Mouse (Mus musculus) megakaryocyte, embryonic 14.5 days (primary cell): ENCODE measurements around the gene Osbpl6.

Source experiments
- FLI1 ChIP-seq: IDR thresholded peaks from 2 replicates; pipeline ENCODE4 v1.6.1; 2012; ENCODE audit warnings: low read length, inconsistent platforms, mixed read lengths
- GATA1 ChIP-seq: IDR thresholded peaks from 3 replicates; pipeline ENCODE4 v1.6.1; 2012; ENCODE audit warnings: mixed read lengths, low read length, inconsistent platforms, borderline replicate concordance

DNA sequence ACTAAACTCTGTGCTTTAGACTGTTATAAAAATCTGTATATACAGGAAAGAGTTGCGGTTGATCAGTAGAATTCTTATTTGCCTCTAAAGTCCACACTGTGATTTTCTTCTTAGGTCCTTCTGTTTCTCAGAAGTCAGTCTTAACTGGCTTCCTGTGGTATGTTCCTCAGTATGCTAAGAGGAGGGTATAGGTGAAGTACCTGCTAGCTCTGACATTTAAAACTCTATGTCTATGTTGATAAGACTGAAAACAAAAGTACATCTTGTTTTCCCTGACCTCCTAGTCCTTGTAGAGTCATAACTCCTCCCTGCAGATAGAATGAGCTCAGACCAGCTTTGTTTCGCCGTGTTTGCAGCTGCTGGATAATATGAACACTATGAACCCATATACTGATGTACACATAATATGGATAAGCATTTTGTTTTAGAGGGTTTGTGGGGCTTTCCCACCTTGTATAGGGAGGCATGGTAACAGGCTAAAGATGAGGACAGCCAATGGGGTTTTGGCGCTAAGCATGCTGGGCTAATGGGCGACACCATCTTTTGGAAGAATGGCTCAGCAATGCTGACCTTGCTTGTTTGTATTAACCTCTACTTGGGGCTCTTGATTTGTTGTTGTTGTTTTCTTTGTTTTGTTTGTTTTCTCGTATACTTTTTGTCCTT lies 31.6 kb upstream of the Osbpl6 start:
- TF ChIP-seq GATA1 (no peak), FLI1 (no peak)
